Mouse (Mus musculus): ENCODE data around the gene Epb41. TPM values are rescaled to one million over a fixed set of nuclear protein-coding genes. Genes with fewer than 3 reads are reported as not detected.

Gene Epb41
- total and polyA plus RNA-seq, 3 experiments, result 14.7 to 66.6 (median 59.3) TPM

DNA sequence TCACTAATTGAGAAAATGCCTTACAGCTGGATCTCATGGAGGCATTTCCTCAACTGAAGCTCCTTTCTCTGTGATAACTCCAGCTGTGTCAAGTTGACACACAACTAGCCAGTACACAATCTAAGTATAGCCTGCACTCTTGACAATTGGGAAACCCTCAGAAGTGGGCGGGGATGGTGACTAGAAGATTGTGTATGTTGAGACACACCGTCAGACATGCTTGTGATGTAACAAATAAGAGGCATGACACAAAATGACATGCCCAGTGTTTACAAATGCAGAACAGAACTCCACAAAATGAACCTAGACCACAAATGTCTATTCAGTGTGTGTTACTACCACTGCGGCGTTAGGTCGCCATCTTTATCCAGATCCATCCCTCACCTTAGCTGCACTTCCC is 178.0 kb downstream of the Epb41 start:
- DNase-seq, result no peak

DNA sequence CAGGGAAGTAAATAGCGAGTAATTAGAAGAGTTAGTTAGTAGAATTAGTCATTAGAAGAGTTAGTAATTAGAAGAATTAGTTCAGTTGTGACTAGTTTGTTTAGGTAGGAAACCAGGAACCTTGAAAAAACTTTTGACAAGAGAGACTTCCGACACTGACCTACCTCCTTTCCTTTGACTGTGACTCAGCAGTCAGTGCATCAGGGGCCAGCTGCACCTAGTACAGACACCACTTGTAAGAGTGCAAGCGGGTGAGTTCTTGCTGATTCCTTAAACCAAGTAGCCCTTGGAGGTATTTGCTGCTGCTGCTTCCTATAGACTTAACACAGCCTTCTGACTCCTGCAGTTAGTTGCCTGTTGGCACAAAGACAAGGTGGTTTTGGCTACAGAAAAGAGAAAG is 184.4 kb downstream of the Epb41 start:
- DNase-seq, result no peak

DNA sequence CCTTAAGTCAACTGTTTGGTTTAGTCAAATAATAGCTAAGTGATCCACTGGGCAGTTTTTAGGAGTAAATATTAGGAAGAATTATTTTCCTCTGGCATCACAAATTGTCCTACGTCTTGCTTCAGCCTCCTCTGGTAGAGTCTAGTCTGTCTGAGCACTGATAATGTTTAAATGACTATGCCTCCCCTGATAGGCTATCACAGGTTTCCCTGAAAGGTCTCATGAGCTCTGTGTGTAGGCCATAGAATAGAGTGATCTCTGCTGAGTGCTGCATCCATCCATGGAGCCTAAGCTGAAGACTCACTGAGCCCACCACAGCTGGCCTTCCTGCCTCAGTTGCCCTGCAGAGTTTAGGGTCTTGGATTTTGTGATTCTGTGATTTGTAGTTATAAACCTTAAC is 186.6 kb downstream of the Epb41 start:
- DNase-seq, result no peak

DNA sequence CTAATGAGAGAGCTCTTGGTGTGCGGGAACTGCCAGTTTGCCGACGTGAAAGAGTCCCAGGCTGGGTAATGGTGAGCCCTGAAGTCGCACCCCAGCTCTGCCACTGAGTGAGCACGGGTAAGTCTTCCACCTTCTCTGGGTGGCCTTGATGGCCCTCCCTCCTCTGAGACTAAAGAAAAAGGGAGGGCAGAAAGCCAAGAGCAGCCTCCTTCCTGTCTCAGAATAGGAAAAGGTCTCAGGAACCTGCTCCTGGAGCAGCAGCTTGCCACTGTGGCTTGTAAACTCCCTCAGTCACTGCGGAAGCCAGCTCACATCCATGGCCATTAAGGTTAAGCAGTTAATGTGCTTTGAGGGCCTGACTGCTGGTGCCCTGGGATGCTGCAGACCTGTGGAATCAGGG is 189.7 kb downstream of the Epb41 start:
- DNase-seq, result peak; percentile 42

DNA sequence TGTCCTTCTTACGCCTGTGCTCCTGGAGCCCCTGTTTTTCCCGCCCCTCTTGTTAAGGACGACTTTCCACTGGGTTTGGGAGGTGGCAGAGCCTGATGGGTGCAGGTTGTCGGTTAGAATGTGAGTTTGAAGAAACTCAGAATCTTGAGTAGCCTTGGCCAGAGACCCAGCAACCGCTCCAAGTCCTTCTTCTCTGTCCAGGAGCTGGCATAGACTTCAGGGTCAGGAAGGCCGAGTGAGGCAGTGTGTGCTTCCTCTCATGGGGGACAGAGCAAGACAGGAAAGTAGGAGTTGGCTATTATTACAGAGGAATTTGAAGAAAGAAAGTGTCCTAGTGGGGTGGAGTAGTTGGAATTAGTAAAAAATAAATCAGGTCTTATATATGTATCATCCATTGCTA is 191.6 kb downstream of the Epb41 start:
- peak; percentile 37 for DNase-seq

DNA sequence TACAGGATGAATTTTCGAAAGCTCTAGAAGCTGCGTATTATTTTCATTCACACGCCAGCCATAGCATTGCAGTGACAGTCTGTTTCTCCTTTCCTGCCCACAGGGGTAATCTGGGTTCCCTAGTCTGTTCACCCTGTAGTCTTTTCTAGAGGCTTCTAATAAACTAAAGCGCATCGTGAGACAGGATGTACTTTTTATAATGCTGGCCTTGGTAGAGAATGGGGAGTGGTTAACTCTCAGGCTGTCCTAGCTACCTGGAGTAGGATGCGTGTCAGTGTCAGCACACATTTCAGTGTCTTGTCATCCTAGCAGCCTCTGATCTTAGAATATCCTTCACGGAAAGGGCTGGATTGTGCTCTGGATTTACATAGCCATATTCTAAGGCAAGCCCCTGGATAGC is 193.8 kb downstream of the Epb41 start:
- DNase-seq, result no peak

DNA sequence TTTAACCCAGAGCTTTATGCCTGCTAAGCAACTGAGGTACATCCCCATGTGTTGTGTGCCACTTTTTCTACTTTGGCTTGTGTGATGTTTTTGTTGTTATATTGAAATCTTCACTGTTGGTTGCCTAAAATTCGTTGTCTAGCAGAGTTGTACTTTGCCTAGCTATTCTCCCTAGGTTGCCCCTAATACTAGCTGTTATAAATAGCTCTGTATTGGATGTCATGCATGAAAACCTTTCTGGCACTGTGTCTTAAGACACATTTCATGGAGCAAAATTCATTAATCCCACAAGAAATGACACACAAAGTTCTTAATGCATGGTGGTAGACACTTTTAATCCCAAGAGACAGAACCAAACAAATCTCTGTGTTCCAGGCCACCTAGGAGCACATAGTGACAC is 195.4 kb downstream of the Epb41 start:
- DNase-seq, result no peak

DNA sequence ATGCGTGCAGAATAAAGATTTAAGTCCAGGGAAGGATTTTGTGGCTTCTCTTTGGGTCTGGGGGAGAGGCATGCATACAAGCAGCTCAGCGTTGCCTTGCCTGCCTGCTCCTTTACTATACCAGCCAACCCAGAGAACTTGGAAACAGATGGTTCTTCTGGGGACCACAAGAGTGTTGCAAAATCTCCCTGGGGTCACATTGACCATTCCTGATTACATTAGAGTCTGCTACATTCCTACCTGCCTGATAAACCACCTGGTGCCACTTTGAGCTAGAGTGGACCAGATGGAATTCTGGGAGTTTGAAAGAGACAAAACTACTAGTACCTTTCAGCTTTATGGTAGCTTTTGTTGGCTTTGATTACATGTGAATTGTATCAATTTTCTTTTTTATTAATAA is 198.3 kb downstream of the Epb41 start:
- DNase-seq, result no peak

DNA sequence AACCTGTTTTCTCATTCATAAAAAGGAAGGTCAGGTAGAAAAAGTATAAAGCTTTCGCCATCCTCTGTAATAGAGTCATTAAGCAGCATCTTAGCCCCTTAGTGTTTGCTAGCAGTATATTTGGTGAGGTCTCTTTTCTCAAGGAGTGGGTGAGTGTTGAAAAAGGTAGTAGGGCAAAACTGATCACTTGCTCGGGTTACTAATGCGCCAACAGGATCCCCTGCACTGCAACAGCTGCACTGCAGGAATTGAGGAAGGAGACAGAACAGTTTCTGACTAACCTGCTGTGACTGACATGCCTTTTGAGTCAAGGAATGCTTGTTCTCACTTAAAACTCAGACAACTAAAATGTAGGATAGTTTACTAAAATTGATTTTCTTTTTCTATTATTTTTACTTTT is 199.9 kb downstream of the Epb41 start:
- DNase-seq, result no peak

DNA sequence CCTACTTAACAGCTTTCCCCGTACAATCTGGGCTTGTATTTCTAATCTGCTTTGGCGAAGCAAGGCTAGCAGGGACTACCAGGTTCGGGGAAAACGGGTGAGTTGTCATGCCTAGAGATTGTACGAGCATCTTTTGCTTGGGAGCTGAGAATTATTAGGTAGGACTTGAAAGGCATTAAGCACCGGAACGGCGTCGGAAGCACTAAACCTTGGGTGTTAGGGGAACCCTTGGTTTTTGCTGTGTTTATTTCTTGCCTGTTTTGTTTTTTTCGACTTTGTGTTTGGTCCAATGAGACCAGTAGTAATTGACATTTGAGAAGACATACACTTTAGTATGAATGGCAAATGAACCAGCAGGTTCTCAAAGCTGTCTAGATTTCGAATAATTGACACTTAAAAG is 200.6 kb downstream of the Epb41 start:
- DNase-seq, result no peak

DNA sequence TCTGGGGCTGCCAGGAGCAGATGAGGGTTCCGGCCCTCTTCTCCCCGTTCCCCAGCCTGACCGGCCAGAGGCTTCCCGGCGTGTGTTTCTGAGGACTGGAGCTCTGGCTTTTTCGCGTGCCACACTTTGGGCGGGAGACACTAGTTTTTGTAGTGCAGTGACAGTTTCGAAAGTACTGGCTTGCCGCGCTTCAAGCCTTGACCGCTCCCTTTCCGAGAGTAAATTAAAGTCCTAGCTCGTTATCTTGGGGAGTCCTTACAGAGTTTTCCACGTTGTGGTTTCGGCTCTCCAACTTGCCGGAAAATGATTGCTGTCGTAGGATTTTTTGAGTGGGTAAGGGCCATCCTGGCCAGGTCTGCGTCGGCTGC is 201.0 kb downstream of the Epb41 start:
- no peak for DNase-seq

Small RNAs within 50 kb of the gene (microRNA-seq; reads per million reads assigned to microRNA genes)
- 0 reads per million in 2 experiments for gene Gm27445

Other genes with a start within 250 kb of the Epb41 start
- 10 to 100 TPM; 41.5 to 59.1 TPM for gene Ptpru, start 237.0 kb downstream of the Epb41 start, total RNA-seq (2021)
- 48.0 and 54.8 TPM in 2 replicates for gene Ptpru, start 237.0 kb downstream of the Epb41 start, polyA plus RNA-seq (2012; rRNA removed)
- 100 to 1,000 TPM in 1 of 2 experiments, 10 to 100 TPM in 1; 99.9 to 107 TPM for gene Mecr, start 231.9 kb downstream of the Epb41 start, total RNA-seq (2021)
- 64.8 and 71.5 TPM in 2 replicates for gene Mecr, start 231.9 kb downstream of the Epb41 start, polyA plus RNA-seq (2012; rRNA removed)
- gene Srsf4, start 201.7 kb downstream of the Epb41 start, total RNA-seq (2021), result 10 to 100 TPM; 55.9 to 70.2 TPM
- gene Srsf4, start 201.7 kb downstream of the Epb41 start, polyA plus RNA-seq (2012; rRNA removed), result 21.6 and 23.9 TPM in 2 replicates
- 10 to 100 TPM in 1 of 2 experiments, 1 to 10 TPM in 1; 5.4 to 13.3 TPM for gene Tmem200b, start 153.6 kb downstream of the Epb41 start, total RNA-seq (2021)
- 26.5 and 29.1 TPM in 2 replicates for gene Tmem200b, start 153.6 kb downstream of the Epb41 start, polyA plus RNA-seq (2012; rRNA removed)
- under 1 TPM in 1 of 2 experiments, not detected in 1; 0.31 TPM for gene Gm10300, start 624 bp downstream of the Epb41 start, total RNA-seq (2021)
- 0.30 and 0.55 TPM in 2 replicates for gene Gm10300, start 624 bp downstream of the Epb41 start, polyA plus RNA-seq (2012; rRNA removed)
- gene Oprd1, start 69.2 kb upstream of the Epb41 start, total RNA-seq (2021), result under 1 TPM; 0.63 to 0.90 TPM
- 1.3 and 1.6 TPM in 2 replicates for gene Oprd1, start 69.2 kb upstream of the Epb41 start, polyA plus RNA-seq (2012; rRNA removed)
- gene Ythdf2, start 137.0 kb upstream of the Epb41 start, total RNA-seq (2021), result 10 to 100 TPM; 48.5 to 64.4 TPM
- gene Ythdf2, start 137.0 kb upstream of the Epb41 start, polyA plus RNA-seq (2012; rRNA removed), result 17.2 and 19.9 TPM in 2 replicates
- gene Gmeb1, start 186.3 kb upstream of the Epb41 start, total RNA-seq (2021), result 10 to 100 TPM; 16.2 to 19.5 TPM
- 8.5 and 12.2 TPM in 2 replicates for gene Gmeb1, start 186.3 kb upstream of the Epb41 start, polyA plus RNA-seq (2012; rRNA removed)
- 10 to 100 TPM; 28.3 to 41.5 TPM for gene Taf12, start 199.1 kb upstream of the Epb41 start, total RNA-seq (2021)
- gene Taf12, start 199.1 kb upstream of the Epb41 start, polyA plus RNA-seq (2012; rRNA removed), result 1.5 and 2.5 TPM in 2 replicates
- gene Rab42, start 228.1 kb upstream of the Epb41 start, total RNA-seq (2021), result 1 to 10 TPM; 1.4 to 3.0 TPM
- gene Rab42, start 228.1 kb upstream of the Epb41 start, polyA plus RNA-seq (2012; rRNA removed), result 3.2 and 3.3 TPM in 2 replicates